Mouse (Mus musculus) heart, embryonic 13.5 days (tissue): ENCODE data around the gene Akap9. TPM values are rescaled to one million over a fixed set of nuclear protein-coding genes. Genes with fewer than 3 reads are reported as not detected.
"Not testable (repeated sequence)": the region's sequence is repeated elsewhere in the genome, so short reads cannot be mapped to it uniquely, and the experiment has no call there.

Experiments used
- ATAC-seq: fragments of 200-750 bp; cut with Nextera tagmentation; 2 replicates; pipeline ENCODE4 v1.8.0; 2017; ENCODE audit warnings: moderate TSS enrichment; ENCODE audit not compliant: insufficient number of reproducible peaks, low FRiP score, low TSS enrichment; ENCODE audit errors: extremely low read depth
- H3K27ac ChIP-seq: fragments of 300-500 bp; sonication (generic); replicated peaks from 2 replicates; pipeline ENCODE4 v1.5.1; 2015; ENCODE audit warnings: moderate library complexity, mild to moderate bottlenecking, inconsistent platforms
- H3K27me3 ChIP-seq: fragments of 300-500 bp; sonication (generic); replicated peaks from 2 replicates; pipeline ENCODE4 v1.6.1; 2015; ENCODE audit warnings: mild to moderate bottlenecking, inconsistent platforms
- H3K36me3 ChIP-seq: fragments of 300-500 bp; sonication (generic); 2 replicates; pipeline ENCODE4 v1.6.1; 2015; ENCODE audit warnings: mild to moderate bottlenecking, inconsistent platforms
- H3K4me1 ChIP-seq: fragments of 300-500 bp; sonication (generic); 2 replicates; pipeline ENCODE4 v1.6.1; 2015; ENCODE audit warnings: inconsistent platforms
- H3K4me2 ChIP-seq: fragments of 300-500 bp; sonication (generic); 2 replicates; pipeline ENCODE4 v1.6.1; 2015; ENCODE audit warnings: inconsistent platforms, mild to moderate bottlenecking, moderate library complexity
- H3K4me3 ChIP-seq: fragments of 300-500 bp; sonication (generic); 2 replicates; pipeline ENCODE4 v1.5.1; 2015; ENCODE audit warnings: moderate library complexity, mild to moderate bottlenecking, inconsistent platforms
- H3K9ac ChIP-seq: fragments of 300-500 bp; sonication (generic); 2 replicates; pipeline ENCODE4 v1.6.1; 2015; ENCODE audit warnings: inconsistent platforms, mild to moderate bottlenecking, moderate library complexity
- H3K9me3 ChIP-seq: fragments of 300-500 bp; sonication (generic); 2 replicates; pipeline ENCODE4 v1.6.1; 2016; ENCODE audit warnings: inconsistent platforms
- WGBS: fragments of 180-500 bp; shearing (Covaris S2); methylation state at CpG from one replicate; pipeline ENCODE4 v1.1.7; 2015; ENCODE audit warnings: mixed read lengths; 5-methylcytosine and 5-hydroxymethylcytosine counted together
- polyA plus RNA-seq: library from polyadenylated mRNA; unstranded; fragments of >200 nt; fragmentation: Nextera tagmentation; extraction: Ambion mirVana; gene quantifications from 2 replicates; pipeline ENCODE4 v1.2.1, GENCODE M21; 2015

Akap9 gene
- 95.5 and 96.5 TPM in 2 replicates for polyA plus RNA-seq

DNA sequence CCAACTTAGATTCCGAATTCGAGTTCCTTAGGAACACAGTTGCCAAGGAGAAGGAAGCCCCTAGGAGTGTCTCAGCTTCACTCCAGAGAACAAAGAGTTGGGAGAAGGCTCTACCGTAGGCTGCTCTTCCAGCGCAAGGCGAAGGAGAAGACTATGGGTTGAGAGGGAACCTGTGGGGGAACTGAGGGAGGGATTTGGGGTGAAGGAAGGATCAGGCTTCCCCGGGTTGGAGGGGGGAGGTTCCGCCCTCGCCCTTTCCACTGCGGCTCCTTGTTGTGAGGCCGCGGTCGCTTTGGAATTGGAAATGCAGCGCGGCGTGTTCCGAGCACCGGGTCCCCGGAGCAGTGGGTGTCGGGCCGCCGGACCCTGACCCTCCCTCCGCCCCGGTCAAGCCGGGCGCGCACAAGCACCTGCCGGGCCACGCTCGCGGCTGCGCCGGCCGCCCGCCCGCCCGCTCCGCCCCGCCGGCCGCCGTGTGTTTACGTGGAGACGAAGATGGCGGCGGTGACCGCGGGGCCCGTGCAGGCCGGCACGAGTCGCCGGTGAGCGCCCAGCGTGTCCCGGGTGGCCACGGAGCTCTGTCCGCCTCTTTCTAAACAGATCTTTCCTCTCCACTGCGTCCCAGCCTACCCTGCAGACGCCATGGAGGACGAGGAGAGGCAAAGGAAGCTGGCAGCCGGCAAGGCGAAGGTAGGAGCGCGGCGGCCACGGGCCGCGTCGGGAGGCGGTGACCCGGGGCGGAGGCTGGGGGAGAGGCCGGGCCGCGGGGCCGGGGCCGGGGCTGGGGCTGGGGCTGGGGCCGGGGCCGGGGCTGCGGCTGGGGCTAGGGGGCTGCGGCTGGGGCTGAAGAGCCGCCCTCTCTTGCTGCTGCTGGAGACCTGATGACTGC lies at the start of gene Akap9:
Gene Akap9, plus strand, starts transcription at position 254 of the 889 bp plus-strand sequence.
- Histone ChIP-seq H3K4me2 (peak within 1 kb of the TSS; percentile 87), H3K27me3 (no peaks in the 10 kb centered on the region), H3K4me1 (peaks cover 30% of the 10 kb centered on the region), H3K27ac (peak within 1 kb of the TSS; percentile 92), H3K36me3 (no peaks in the 10 kb centered on the region), H3K9ac (peak within 1 kb of the TSS; percentile 98), H3K9me3 (no peaks in the 10 kb centered on the region), H3K4me3 (peak within 1 kb of the TSS; percentile 93)
- WGBS: under 1% methylated on average over 62 of the region's 82 CpGs
- peak; percentile 82 for ATAC-seq

DNA sequence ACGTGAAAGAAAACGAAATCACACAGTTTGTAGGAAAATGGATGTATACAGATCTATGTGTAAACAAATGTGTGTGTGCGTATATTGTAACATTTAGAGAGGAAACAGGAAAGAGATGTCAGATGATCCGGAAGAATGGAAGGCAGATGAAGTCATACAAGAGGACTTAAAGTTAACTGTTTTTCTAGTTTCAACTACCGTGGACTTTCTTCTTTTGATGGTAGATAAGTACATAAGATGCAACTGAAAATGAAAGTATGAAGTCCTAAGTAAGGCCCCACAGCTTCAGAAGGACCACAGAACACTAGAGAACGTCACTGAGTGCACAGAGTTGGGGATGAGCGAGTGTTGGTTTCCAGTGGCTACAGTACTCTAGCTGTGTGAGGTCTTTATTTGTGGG lies 41.0 kb upstream of the Akap9 start:
- not testable (repeated sequence) for H3K27me3 ChIP-seq, H3K36me3 ChIP-seq, H3K4me2 ChIP-seq, H3K4me3 ChIP-seq, H3K4me1 ChIP-seq, H3K9me3 ChIP-seq, H3K9ac ChIP-seq, ATAC-seq, H3K27ac ChIP-seq
- 78% methylated on average over 7 of the region's 7 CpGs for WGBS

DNA sequence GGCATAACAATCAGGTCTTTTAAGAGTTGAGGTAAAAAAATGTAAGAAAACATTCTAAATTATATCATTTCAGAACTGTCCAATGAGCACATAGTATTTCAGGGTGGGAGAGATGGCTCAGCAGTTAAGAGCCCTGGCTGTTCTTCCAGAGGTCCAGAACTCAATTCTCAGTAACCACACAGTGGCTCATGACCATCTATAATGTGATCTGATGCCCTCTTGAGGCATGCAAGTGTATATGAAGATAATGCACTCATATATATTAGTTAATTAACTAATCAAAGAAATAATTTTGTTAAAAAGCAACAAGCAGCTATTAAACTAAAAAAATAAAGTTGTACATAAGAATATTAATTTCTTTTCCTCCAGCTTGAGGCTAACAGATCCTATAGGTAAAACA lies 38.7 kb upstream of the Akap9 start:
- Histone ChIP-seq H3K27me3 (no peaks in the 10 kb centered on the region), H3K36me3 (no peaks in the 10 kb centered on the region), H3K4me1 (0 out of 2 replicates have a peak, but pooled peaks cover 7% of the 10 kb centered on the region), H3K9ac (no peak overlapping the region), H3K9me3 (no peaks in the 10 kb centered on the region), H3K4me3 (no peak overlapping the region), H3K4me2 (no peak overlapping the region), H3K27ac (no peak overlapping the region)
- no peak for ATAC-seq

DNA sequence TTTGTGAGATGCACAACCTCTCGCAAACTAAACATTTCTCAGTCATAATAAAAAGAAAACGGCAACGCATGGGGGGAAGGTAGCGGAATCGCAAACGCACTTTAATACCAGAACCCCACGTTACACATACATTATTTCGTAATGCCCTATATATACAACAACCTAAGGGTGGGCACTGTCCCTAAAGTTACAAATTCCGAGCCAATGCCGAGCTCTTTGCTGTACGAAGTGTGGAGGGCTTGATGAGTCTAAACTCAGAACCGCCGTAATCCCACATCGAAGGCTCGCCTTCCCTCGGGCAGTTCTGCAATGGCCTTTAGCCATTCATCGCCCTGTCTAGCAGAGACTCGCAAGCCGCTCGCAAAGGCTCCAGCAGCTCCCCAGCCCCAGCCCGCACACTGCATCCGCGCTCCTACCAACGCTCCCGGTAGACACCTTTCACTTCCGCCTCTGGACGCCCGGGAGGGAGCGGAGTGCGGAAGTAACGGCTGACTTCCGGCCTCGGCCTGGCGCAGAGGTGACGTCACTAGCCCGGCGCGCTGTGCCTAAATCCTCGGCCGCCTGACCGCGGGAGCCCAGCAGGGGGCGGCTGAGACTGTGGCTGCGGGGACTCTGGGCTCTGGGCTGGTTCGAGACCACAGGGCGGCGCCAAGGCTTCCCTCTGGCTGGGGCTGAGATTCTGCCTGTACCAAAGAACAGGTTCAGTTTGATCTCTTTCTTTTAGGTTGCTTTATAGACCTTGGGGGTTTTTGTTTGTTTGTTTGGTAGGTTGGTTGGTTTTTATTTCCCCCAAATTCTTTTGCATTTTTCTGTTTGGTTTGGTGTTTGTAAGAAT lies 34.2 kb upstream of the Akap9 start, which contains the start of gene Mterf1a:
Gene Mterf1a, minus strand, starts transcription at position 475 of the 835 bp plus-strand sequence.
- not testable (repeated sequence) for H3K27me3 ChIP-seq, H3K36me3 ChIP-seq, H3K4me1 ChIP-seq, H3K27ac ChIP-seq, H3K9me3 ChIP-seq
- H3K9ac ChIP-seq: peak within 1 kb of the TSS; percentile 75
- H3K4me3 ChIP-seq: peak within 1 kb of the TSS; percentile 50
- 3% methylated on average over 9 of the region's 47 CpGs for WGBS
- peak; percentile 100 for ATAC-seq
- peak within 1 kb of the TSS; percentile 71 for H3K4me2 ChIP-seq

DNA sequence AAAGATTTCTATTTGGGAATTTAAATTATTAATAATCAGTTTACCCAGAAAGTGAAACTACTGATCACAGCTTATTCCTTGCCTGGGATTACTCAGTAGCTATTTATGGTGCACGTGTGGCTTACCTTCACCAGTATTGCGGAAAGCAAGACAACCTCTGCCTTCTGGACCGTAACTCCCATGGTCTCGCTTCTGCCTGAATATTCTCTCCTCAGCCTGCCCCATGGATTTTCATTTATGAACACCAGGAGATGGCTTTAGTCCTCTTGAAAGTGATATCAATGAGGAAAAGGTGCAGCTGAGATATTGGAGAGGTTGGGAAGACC lies 33.6 kb upstream of the Akap9 start:
- 91% methylated on average over 4 of the region's 4 CpGs for WGBS
- H3K27ac ChIP-seq, H3K9me3 ChIP-seq, H3K4me1 ChIP-seq, H3K27me3 ChIP-seq, H3K36me3 ChIP-seq, H3K4me2 ChIP-seq, H3K9ac ChIP-seq, ATAC-seq: not testable (repeated sequence)
- peak overlapping the region; percentile 30 for H3K4me3 ChIP-seq

DNA sequence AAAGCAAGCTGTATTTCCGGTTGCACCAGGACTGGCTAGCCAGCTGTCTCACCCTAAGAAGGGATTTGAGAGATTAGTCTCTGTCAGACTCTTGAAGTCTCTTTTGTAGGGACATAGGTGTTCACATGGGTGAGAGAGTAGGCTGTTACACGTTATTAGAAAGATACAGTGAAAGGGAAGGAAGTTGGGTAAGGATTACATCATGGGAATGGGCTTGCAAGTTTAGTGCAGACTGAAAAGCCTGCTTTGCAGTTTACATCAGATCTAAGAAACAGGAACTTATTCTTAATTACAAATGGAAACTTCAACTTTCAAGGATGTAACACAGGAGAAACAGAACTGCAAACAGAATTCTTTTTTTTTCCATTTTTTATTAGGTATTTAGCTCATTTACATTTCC lies 22.4 kb upstream of the Akap9 start:
- H3K9ac ChIP-seq: no peak overlapping the region
- peaks cover 10% of the 10 kb centered on the region for H3K4me1 ChIP-seq
- H3K9me3 ChIP-seq: no peaks in the 10 kb centered on the region
- H3K4me2 ChIP-seq: no peak overlapping the region
- no peak overlapping the region for H3K4me3 ChIP-seq
- no peak overlapping the region for H3K27ac ChIP-seq
- no peaks in the 10 kb centered on the region for H3K36me3 ChIP-seq
- 38% methylated on average over 2 of the region's 2 CpGs for WGBS
- no peak for ATAC-seq
- H3K27me3 ChIP-seq: no peaks in the 10 kb centered on the region

DNA sequence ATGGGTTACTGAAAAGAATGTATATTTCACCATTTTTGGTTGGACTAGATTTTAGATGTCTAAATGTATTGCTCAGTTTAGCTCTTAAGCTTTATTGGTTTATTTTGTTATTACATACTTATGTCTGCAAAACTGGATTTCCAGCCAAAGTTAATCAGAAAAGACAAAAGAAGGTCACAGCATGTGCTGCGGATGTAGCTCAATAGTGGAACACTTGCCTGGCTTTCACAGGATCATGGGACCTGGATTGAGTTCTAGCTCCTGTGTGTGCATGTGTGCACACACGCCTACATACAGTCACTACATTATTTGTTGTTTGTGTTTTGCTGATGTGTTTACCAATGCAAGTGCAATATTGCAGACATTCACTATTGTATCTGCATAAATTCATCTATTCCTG lies 5.5 kb upstream of the Akap9 start:
- Histone ChIP-seq H3K4me3 (no peak overlapping the region), H3K4me1 (peaks cover 3% of the 10 kb centered on the region), H3K27me3 (no peaks in the 10 kb centered on the region), H3K9me3 (no peaks in the 10 kb centered on the region), H3K27ac (no peak overlapping the region), H3K4me2 (no peak overlapping the region), H3K9ac (no peak overlapping the region), H3K36me3 (no peaks in the 10 kb centered on the region)
- no peak for ATAC-seq
- WGBS: 79% methylated on average over 2 of the region's 2 CpGs

DNA sequence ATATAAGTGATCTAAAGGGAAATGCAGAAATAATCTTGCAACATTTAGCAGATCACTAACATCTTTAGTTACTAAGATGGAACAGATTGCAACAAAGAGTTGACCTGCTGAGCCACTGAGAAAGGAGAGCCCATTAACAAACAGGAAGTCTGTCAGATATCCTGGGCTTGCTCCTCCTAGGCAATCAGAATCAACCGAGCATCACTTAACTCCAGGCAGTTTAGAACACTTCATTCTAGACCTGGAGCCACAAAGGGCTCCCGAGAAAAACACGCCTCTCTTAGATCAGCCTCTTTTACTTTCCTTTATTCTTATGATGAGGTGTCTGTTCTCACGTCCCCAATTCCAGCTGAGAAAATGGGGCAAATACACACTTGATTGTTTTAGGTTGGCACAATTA lies 1.2 kb upstream of the Akap9 start:
- ATAC-seq: no peak
- H3K27me3 ChIP-seq: no peaks in the 10 kb centered on the region
- H3K4me1 ChIP-seq: peaks cover 29% of the 10 kb centered on the region
- H3K36me3 ChIP-seq: no peaks in the 10 kb centered on the region
- no peak overlapping the region for H3K27ac ChIP-seq
- no peak overlapping the region for H3K9ac ChIP-seq
- WGBS: 49% methylated on average over 4 of the region's 4 CpGs
- no peaks in the 10 kb centered on the region for H3K9me3 ChIP-seq
- no peak overlapping the region for H3K4me2 ChIP-seq
- H3K4me3 ChIP-seq: no peak overlapping the region

DNA sequence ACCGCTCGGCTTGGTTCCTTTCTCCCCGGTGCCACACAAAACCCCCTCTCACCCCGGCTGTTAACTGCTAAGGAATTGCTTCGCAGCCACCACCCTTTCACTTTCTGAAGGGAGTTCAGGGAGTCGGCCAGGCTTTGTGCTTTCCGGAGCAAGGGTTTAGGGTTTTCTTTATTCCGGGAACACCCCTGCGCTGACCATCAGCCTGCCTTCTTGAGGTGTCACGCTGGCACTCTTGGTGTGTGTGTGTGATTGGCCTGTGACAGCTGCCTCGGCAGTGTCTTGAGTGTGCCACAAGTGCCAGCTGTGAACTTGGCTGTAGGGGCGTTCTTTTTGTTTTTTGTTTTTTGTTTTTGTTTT lies 814 bp downstream of the Akap9 start:
- peak overlapping the region; percentile 98 for H3K9ac ChIP-seq
- no peaks in the 10 kb centered on the region for H3K27me3 ChIP-seq
- H3K36me3 ChIP-seq: no peaks in the 10 kb centered on the region
- peak overlapping the region; percentile 92 for H3K27ac ChIP-seq
- WGBS: 0% methylated on average over 12 of the region's 12 CpGs
- peak overlapping the region; percentile 87 for H3K4me2 ChIP-seq
- H3K4me3 ChIP-seq: peak overlapping the region; percentile 93
- H3K4me1 ChIP-seq: peaks cover 30% of the 10 kb centered on the region
- H3K9me3 ChIP-seq: no peaks in the 10 kb centered on the region
- no peak for ATAC-seq

DNA sequence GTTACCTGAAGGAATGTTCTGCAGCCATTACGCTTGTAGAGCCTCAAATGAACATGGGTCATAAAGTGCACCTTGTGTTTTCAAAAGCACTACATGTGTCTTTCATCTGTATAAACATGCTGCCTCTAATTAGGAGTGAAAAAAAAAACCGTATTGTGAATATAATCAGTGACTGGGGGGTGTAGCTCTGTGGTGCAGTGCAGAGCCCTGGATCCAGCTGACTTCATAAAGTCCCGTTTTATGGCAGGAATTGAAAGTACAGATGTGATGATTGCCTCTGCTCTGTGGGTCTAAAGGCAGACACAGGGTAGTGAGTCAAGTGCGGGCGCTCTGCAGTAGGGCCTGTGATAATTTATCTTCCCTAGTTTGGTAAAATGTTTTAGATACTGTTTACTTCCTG lies 2.9 kb downstream of the Akap9 start:
- Histone ChIP-seq H3K27ac (no peak overlapping the region), H3K4me1 (peaks cover 30% of the 10 kb centered on the region), H3K27me3 (no peaks in the 10 kb centered on the region), H3K36me3 (no peaks in the 10 kb centered on the region), H3K4me3 (no peak overlapping the region), H3K4me2 (no peak overlapping the region), H3K9me3 (no peaks in the 10 kb centered on the region), H3K9ac (no peak overlapping the region)
- WGBS: 72% methylated on average over 5 of the region's 5 CpGs
- ATAC-seq: no peak

DNA sequence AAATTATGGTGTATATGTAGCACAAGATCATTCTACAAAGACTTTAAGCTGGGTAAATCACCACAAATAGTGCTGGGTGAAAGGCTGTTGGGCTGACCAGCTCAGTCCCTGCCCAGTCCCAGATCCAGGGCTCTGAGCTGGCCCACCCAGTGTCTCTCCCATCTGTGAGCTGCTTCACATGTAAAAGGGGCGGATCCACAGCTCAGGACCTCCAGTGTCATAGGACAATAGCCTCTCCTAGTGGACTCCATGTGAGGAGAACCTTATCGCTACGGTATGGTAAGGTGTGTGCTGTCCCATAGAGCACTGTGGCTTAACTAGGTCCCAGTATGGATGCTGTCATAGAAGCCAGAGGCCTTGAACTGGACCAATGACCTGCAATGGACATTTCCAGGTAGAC lies 3.8 kb downstream of the Akap9 start:
- Histone ChIP-seq H3K9me3 (no peaks in the 10 kb centered on the region), H3K4me2 (no peak overlapping the region), H3K36me3 (no peaks in the 10 kb centered on the region), H3K9ac (no peak overlapping the region), H3K27me3 (no peaks in the 10 kb centered on the region), H3K4me3 (no peak overlapping the region), H3K4me1 (peaks cover 33% of the 10 kb centered on the region), H3K27ac (no peak overlapping the region)
- 92% methylated on average over 3 of the region's 3 CpGs for WGBS
- ATAC-seq: no peak
